Mouse (Mus musculus) kidney, postnatal 25 days (tissue): ENCODE data around the gene Vrk1.
A peak's percentile ranks its signal among the peaks of the same experiment; 100 is the strongest.

Experiments used
- DNase-seq, 2 experiments: peaks; one replicate each; pipeline ENCODE4 v3.0.0; 2021; ENCODE audit warnings: mixed read lengths in 2 of 2

The Vrk1 gene

DNA sequence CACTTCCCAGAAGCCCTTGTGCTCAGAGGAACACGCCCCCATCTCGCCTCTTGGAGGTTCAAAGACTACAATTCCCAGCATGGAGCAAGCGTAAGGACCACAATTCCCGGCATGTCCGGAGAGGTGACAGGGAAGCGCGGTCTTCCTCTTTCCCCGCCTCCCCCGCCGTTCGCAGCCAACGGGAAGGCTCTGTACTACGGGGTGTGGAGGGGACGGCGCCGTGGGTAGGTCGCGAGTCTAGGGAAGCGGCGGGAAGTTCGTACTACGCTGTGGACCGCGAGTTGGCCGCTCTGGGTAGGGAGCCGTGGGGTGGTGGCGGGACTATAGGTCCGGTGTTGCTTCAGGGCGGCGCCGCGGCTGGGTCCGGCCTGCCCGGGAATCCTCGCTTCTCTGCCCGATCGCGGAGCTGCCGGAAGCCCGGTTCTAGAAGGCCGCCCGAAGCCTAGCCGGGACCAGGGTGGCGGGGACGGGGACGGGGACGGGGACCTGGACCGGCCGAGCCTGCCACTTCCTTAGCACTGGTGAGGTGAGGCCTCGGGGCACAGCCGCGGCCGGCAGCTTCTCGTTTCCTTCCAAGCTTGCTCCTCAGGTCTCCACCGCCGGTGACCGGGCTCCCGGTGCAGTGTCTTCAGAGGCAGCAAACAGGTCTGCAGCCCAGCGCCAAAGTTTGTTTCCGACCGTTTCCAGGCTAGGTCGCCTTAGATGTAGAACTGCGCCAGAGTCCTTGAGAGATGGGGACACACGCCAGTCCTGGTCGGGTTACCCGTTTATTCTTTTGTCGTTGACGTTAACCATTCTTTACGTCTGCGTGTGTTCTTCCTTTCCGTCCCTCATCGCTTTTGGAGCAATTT, at the start of gene Vrk1:
TSS of gene Vrk1 (plus strand) at position 164 of the 851 bp plus-strand sequence.
- peak; percentile 96 to 98 for DNase-seq

DNA sequence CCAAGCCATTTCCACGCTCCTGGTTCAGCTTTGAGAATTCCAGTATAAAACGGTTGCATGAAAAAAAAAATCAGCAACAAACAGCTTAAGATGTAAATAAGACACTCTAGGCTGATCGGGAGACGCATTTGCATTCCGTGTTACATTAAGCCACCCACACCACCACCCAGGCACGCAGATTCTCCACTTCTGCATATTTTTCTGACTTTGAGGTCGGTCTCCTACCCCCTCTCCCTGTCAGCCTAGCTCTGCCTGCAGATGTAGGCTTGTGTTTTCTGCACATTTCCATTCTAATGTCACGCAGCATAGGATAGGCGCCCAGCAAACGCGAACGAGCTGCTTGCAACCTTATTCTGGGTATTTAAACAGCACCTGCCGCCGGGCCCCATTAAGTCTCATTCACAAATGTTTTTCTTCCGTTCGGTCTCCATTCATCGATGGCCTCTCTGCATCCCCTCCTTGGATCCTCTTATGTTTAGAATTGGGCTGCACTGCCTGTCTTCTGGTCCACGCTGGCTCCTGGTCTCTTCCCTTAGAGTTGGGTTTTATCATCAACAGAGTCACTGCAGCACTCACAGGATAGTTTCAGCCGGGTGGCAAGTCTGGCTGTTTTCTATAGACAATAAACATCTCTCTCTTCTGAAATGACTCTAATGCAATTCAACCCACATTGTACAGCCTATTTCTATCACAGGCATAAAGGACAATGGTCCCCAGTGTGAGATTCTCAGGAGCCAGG, 49.3 kb upstream of the Vrk1 start:
- no peak for DNase-seq

DNA sequence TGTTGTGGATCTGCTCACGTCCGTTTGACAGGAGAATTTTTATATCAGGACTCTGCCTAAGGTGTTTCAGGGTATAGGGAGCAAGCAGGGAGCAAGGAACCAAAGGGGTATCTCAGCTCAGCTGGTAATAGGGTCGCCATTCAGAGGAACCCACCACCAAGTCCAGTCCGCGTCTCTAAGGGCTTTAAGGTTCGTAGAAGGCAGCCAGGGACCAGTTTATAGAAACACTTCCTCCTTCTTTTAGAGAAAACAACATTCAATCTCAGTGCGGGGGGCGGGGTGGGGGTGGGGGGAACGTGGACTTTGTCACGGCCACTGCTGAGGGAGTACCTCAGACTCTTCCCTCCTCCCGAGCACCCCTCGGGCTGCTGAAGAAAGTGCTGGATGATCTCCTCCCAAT, 48.4 kb upstream of the Vrk1 start:
- no peak for DNase-seq

DNA sequence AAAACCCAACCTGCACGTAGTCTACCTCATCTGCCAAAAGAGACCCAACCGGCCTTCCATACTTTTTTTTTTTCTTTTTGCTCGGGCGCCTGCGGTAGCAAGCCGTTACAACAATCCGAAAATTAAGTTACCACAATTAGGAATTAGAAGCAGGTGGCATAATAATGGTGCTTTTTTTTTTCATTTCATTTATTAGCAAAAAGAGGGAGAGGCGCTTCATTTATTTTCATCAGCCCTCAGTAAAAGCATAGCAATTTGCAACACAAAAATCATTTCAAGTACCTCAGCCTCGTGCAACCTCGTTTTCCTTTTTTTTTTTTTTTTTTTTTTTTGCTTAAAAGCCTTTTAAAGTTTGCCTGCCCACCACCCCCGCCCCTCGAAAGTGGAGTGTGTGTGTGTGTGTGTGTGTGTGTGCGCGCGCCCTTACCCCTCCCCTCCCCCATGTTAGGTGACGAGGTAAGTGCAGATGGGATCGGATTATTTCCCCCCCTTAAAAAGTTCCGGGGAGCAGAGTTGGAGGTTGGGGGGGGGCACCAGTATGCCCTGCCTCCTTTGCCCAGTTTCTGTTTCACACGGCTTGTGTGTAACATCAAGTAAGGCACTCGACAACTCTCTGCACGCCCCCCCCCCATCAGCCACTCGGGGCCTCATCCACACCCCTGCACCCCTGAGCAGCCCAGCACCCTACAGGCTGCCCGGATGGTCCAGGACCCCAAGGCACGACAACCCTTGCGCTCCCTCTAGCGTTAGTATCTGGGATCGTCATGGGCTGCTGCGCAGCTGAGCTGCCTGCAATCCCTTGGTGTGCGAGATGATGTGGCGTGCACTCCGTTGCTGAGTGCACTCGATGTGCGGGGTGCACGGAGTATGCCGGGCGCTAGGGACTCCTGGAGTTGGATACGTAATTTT, 47.7 kb upstream of the Vrk1 start:
- peak; percentile 84 to 89 for DNase-seq

DNA sequence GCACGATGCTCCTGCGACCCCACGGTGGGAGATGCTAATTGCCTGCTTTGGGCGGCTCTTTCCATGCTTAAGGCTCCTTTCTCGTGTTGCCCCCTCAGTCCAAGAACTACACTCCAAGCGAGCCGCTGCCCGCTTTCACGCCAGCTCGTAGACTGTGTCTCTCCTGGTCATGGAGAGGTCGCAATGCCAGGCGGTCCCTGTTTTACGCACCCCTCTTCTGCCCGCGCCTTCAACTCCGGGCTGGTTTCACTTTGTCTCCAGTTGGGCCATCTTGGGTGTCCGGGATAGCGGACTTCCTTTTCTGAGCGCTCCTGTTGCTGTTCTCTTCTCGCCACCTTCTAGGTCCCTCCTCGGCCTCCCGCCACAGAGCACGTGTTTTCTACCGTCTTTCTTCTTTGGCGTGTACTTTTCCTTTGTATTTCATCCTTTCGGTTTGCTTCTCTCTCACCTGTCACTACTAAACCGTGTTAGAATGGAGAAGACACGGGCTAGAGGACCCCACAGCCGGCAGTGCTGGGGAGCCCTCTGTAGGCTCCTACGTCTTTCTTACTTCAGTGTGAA, 46.9 kb upstream of the Vrk1 start:
- DNase-seq: peak in 1 of 2 experiments; percentile 20

DNA sequence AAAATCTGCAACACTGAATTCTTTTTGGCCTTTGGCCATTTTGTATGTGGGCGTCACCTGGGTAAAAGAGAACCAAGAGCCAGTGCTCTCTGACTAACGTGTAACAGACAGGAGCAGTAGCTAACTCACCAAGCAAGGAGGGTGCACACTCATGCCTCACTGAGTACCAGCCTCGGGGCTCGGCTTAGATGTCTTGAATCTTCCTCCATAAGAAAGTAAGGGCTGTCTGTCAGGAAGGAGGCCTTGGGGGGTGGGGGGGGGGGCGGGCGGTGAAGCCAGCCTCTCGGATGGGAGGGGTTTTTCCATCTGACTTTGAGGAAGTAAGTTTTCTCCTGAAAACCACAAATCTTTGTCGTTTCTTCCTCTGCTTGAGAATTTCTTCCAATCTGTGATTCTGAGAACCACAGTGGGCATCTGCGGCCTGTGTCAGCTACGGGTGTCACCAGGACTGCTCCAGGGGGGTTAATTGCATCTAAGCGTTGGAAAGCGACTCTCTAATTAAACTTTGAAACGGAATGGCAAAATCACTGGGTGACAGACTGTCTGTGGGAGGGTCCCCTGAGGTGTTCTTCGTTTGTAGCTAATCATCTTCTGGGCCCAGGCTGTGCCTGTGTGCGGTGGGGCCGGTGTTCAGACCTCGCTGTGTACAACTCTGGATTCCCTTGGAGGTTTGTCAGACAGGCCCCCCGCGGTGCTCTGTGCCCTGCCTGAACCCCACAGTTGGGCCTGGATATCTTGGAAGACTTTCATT, 43.0 kb upstream of the Vrk1 start:
- DNase-seq: no peak

DNA sequence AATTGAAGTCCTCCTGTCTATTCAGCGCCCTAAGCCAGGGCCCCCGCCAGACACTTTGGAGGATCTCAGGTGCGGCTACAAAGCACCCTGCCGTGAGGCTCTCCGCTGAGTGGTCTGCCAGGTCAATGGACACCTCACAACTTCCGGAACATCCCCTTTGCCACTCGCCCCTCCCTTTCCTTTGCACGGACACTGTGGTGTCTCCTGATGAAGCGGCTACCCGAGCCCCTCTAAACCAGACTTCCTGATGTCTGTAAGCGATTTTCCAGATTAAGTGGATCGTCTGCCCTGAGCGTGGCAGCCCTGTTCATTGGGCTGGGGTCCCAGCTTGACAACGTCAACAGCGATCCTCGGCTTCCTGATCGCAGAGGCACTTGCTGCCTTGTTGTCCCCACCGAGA, 42.2 kb upstream of the Vrk1 start:
- no peak for DNase-seq

DNA sequence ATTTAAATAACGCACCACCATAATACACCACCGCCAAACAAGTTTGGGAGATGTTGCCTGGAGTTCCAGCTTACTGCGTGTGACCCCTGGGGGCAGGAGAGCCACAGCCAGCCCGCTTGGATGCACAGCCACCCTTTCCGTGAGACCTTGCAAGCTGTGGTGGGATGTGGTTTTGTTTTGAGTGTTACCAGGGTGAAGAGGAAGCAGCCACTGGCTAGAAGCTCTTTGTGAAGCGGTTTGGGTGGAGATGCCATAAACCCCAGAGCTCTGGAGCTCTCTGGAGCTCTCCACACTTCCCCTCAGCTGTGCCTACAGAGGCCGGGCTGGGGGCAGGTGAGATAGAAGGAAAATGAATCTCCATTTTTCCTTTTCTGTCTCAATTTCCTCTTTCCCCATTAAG, 38.8 kb upstream of the Vrk1 start:
- no peak for DNase-seq

DNA sequence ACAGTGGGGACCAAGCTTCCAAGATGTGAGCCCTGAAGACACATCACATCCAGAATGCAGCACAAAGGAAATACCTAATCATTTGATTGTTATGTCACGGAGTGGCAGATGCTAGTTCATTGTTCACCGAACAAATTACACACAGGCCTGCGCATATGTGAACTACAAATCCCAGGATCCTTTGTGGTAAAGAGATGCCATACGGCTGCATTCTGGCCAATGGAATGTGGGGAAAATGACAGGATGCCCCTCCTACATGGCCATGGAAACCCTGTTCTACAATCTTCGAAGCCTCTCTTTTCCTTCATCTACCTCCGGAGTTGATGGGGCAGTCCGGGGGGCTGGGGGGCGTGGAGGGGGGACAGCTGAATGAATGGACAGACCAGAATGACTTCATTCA, 37.4 kb upstream of the Vrk1 start:
- no peak for DNase-seq

DNA sequence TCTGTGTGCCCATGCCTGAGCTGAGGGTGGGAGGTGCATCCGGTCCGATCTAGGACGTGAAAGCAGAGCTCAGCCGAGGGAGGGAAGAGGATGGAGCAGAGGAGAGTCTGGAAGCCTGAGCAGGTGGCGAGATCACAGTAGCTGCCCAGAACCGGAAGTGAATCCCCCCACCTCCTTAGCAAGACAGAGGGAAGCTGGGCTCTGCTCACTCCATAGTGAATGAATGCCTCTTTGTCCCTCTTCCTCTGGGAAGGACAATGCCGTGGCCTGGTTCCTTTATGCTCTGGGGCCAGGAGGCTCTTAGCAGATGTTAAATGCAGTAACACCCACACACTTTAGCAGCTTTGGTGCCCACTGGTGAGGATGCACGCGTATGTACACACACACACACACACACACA, 36.3 kb upstream of the Vrk1 start:
- no peak for DNase-seq

DNA sequence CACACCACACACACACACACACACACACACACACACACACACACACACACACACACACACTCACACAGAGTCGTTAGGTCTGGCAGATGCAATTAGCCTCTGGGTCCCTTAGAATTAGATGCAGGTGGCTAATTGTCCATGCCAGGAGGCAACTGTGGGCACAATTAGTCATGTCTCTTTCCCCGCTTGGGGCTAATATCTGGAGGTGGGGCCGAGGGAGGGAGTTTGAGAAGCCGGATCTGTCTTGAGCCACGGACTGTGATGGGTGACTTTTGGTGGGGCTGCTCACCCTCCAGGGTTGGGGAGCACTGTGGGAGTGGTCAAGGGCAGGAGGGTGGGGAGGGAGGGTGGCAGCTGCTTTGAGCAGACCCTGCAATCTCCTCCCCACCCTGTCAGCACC, 35.9 kb upstream of the Vrk1 start:
- no peak for DNase-seq

DNA sequence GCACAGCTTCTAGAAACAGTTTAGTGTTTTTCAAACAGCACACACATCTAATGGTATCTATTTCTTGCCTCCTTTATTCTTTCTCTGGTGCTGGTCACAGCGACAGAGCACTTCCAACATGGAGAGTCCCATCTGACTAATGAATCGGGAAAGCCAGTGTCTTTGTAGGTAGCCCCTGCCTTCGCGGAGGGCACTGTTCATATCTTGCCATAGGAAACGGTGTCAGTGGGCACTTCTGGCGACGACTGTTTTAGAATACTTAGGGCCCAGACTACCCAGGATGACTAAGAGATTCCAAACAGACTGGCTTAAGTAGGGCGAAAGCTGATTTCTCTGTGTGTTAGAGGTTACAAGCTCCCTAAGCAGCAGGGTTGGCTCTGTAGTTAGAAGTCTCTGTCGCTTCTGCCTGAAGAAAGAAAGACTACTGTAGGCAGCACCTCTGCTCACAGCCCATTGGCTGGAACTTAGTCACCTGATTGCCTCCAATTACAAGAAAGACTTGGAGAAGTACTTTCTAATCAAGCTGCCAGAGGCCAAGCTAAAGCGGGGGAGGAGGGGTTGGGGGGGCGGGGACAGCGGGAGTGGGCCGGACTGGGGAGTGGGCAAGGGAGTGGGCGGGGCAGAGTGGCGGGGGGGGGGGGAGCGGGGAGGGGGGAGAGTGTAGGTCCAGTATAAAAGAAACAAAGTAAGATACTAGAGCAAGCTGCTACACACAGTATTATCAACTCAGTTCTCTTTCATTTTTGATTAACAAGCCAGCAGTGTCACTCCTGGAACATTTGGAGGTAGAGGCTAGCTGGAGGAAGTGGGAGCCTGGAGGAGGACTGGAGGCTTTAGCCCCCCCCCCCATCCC, 28.7 kb upstream of the Vrk1 start:
- peak; percentile 42 to 67 for DNase-seq

DNA sequence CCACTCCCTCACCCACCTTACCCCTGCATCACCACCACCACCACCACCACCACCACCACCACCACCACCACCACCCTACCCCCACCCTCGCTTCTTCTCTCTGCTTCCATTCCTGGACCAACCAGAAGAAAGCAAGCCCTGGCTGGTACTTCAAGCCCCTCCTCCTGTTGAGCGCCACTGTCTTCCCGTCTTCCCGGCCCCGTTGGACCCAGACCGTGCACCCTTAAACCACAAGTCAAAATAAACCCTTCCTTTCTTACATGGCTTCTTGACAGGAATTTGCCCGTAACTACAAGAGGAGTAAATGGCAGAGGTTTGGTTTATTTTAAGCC, 28.1 kb upstream of the Vrk1 start:
- DNase-seq: no peak

DNA sequence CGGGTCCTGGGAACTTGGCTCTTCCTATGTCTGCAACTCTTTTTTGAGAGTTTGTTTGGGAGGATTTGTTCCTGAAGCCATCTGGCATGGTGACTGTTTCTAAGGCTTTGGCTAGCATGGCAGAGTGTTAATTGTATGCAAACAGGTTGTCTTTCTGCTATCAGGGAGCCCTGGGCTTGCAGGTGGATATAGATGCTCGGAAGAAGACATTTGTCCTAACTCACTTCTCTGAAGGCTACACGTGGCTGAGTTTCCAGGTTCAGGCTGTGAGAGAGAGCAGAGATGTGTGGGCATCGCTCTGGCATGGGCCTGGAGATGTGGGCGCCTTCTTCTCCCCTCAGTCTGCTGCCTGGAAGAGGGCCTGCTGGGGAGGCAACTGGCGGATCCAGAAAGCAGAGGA, 27.4 kb upstream of the Vrk1 start:
- no peak for DNase-seq

DNA sequence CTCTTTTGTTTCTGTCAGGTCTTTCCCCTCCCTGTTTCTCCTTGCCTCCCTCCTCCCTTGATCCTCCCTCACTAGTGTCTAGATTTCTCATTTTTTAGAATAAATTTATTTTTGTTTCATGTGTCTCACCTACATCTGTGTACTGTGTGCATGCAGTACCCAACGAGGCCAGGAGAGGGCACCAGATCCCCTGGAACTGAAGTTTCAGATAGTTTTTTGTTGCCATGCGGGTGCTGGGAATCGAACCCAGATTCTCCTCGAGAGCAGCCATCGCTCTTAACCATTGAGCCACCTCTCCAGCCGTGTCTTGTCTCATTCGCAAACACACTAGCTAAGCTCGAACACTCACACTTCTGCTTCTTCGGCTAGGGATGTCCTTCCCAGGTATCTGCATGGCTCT, 26.5 kb upstream of the Vrk1 start:
- DNase-seq: no peak

DNA sequence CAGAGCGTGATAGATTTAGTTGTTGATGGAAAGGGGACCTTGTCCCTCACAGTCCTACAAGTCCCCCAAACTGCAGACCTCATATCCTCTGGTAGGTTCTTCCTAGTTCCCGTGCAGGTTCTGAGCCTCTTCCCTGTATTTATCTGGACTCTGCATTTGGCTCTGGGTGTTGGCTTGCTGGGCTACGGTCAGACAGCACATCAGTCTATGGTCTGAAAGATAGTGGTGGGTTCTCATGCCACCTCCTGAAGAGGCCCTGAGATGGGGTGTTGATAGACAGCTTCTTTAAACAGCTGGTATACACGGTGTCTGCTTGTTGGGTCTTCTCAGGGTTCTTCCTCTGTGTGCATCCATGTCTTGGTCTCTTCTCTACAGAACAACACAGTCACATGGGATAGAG, 21.6 kb upstream of the Vrk1 start:
- no peak for DNase-seq

DNA sequence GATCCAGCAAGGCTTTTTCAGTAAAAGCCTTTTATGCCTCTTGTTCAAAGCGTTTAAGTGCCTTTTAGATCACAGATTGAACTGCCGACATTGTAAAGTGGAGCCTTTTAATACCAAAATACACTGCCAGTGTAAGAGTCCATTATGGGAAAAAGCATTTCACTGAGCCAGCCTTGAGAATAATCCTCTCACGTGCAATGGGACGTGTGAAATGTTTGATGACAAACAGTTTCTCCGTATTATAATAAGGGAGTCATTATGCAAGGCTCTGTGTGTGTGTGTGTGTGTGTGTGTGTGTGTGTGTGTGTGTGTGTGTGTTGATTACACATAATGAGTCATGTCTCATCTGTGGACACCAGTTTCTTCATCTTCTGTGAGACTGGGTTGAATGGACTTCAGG, 17.3 kb upstream of the Vrk1 start:
- no peak for DNase-seq

DNA sequence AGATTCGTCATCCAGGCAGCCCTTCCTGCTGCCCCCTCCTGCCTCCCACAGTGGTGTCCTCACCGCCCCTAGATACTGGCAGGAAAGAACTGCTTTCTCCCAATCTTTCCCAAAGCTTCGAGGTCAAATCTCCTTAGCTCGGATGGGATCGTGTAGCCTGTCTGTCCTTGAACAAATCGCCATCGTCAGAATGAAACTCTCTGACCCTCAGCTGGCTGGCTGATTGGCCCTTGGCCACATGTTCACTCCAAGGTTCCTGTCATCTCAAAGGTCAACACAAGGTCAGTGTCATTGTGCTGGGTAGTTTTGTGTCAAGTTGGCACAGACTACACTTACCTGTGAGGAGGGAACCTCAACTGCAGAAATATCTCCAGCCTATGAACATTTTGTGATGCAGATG, 16.7 kb upstream of the Vrk1 start:
- no peak for DNase-seq

DNA sequence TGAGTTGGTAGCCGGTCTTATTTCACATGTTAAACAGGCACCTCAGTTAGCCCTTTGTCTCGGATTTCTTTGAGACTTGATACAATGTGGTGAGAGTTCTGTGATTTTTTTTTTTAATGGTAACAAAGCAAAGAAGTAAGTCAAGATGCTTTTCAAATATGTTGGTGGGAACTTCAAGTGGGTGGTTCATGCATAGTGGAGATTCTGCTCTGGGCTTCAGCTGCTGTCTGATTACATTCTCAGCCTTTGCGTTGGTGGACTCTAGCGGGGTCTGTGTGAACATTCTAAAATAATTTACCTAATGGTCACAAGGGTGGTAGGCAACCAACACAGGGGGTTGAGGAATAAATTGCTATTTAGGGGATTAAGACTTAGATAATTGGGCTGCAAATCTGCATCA, 14.1 kb upstream of the Vrk1 start:
- no peak for DNase-seq

DNA sequence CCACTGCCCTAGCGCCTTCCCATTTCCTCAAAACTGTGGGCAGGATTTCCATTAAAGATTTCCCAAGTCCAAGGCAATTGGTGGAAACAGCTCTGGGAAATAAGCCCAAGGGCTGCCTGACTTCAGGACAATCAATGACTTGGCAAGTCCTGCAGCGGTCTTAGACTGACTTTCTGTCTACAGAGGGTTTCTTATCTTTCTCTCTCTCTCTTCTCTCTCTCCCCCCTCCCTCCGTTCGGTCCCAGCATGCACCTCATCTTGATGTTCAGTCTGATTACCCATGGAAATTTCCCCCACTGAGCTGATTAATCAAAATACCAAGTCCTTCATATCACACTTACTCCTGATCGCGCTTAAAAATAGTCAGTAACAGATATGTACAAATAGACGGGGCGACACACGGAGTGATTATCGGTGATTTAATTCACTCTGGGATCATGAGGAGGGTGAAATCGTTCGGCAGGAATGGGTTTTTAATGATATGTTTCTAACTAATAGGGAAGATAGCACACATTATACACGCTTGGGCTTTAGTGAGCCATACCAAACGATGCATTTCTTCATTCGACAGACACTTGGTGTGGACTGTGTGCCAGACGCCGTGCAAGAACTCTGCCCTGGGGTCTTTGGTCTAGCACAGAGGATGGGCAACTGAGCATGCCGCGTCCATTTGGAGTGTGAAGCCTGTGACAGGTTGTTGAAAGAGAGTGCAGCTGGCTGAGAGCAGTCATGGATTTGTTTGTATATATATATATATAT, 12.8 kb upstream of the Vrk1 start:
- DNase-seq: no peak

DNA sequence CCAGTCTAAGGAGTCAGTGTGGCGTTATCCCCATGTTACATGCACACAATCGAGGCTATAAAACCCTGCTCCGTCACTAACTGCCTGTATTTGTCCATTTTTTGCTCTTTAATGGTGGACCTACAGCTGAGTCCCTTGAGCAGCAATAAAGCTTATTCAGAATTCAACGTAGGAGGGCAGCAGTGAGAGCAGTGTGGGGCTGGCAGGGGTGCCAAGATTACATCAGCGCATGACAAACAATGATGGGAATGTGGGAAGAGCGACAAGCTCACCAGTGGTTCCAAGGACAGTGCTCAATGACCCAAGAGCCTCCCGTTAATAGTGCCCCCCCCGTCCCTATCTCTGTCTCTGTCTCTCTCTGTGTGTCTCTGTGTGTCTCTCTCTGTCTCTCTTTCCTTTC, 8.3 kb upstream of the Vrk1 start:
- DNase-seq: no peak
